Mouse (Mus musculus): ENCODE results near the gene Ncl. TPM values are rescaled to one million over a fixed set of nuclear protein-coding genes. Genes with fewer than 3 reads are reported as not detected.

Gene Ncl
- polyA plus RNA-seq, 1 experiment from 2014 or later, result 335 TPM

GRCm38 (mm10) chr1:86354186-86354585 is 5.0 kb downstream of the Ncl start:
- H3K4me2 ChIP-seq (replicated peaks; ENCODE audit: low read depth, low read length), result no peak overlapping the region
- no peak overlapping the region for H3K4me3 ChIP-seq (ENCODE audit: low read depth, low read length)
- no peak overlapping the region for H3K27ac ChIP-seq (ENCODE audit: low read length)
- ATAC-seq (ENCODE audit: insufficient number of reproducible peaks, insufficient read depth, low FRiP score, low read depth), result no peak
- no peaks in the 10 kb centered on the region for H3K27me3 ChIP-seq (ENCODE audit: control insufficient read depth, insufficient read depth, low read length)
- H3K36me3 ChIP-seq (ENCODE audit: control insufficient read depth, insufficient read depth, low read length), result peaks cover 82% of the 10 kb centered on the region
- H3K4me1 ChIP-seq (ENCODE audit: control insufficient read depth, insufficient read depth, low read length), result peaks cover 11% of the 10 kb centered on the region; the same call in 1 of the 2 replicates
- no peak overlapping the region for H3K9ac ChIP-seq (replicated peaks; ENCODE audit: low read depth, low read length)
- 88% methylated on average over 2 of the region's 2 CpGs for WGBS
- no peaks in the 10 kb centered on the region for H3K9me3 ChIP-seq (ENCODE audit: control insufficient read depth, low read depth, low read length)

DNA sequence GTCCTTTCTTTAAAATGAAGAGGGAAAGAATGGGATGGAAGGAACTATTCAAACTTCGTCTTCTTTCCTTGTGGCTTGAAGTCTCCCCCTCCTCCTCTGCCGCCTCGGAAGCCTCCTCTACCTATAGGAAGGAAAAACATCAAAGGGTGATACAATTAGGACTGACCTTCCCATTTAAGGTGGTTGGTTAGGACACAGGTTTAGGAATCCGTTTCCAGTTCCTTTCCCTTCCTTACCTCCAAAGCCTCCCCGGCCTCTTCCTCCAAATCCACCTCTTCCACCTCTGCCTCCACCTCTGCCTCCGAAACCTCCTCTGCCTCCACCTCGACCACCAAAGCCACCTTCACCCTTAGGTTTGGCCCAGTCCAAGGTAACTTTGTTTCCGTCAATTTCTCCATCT is 8.6 kb downstream of the Ncl start:
- H3K9ac ChIP-seq (replicated peaks; ENCODE audit: low read depth, low read length), result no peak overlapping the region
- 90% methylated on average over 8 of the region's 8 CpGs for WGBS
- no peak overlapping the region for H3K27ac ChIP-seq (ENCODE audit: low read length)
- H3K4me3 ChIP-seq (ENCODE audit: low read depth, low read length), result no peak overlapping the region
- no peak for ATAC-seq (ENCODE audit: insufficient number of reproducible peaks, insufficient read depth, low FRiP score, low read depth)
- no peak overlapping the region for H3K4me2 ChIP-seq (replicated peaks; ENCODE audit: low read depth, low read length)
- H3K36me3 ChIP-seq (ENCODE audit: control insufficient read depth, insufficient read depth, low read length), result peaks cover 80% of the 10 kb centered on the region
- H3K27me3 ChIP-seq (ENCODE audit: control insufficient read depth, insufficient read depth, low read length), result no peaks in the 10 kb centered on the region
- H3K9me3 ChIP-seq (ENCODE audit: control insufficient read depth, low read depth, low read length), result no peaks in the 10 kb centered on the region
- no peaks in the 10 kb centered on the region for H3K4me1 ChIP-seq (ENCODE audit: control insufficient read depth, insufficient read depth, low read length)

DNA sequence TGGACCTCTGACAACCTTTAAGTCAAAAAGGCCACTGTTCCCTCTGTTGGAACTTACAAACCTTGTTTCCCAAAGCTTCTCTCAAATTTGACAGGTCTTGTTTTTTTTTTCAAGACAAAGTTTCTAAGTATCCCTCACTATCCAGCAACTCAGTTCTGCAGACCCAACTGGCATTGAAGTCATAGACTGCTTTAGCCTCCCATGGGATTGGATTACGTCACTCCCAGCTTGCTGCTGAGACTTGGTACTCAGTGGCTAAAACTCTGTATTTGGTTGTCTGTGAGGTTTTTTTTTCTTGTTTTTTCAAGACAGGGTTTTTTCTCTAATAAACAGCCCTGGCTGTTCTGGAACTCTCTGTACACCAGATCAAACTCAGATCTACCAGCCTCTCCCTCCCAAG is 9.5 kb downstream of the Ncl start:
- no peak overlapping the region for H3K27ac ChIP-seq (ENCODE audit: low read length)
- H3K4me2 ChIP-seq (replicated peaks; ENCODE audit: low read depth, low read length), result no peak overlapping the region
- no peaks in the 10 kb centered on the region for H3K4me1 ChIP-seq (ENCODE audit: control insufficient read depth, insufficient read depth, low read length)
- no peak for ATAC-seq (ENCODE audit: insufficient number of reproducible peaks, insufficient read depth, low FRiP score, low read depth)
- peaks cover 71% of the 10 kb centered on the region for H3K36me3 ChIP-seq (ENCODE audit: control insufficient read depth, insufficient read depth, low read length)
- no peak overlapping the region for H3K9ac ChIP-seq (replicated peaks; ENCODE audit: low read depth, low read length)
- H3K4me3 ChIP-seq (ENCODE audit: low read depth, low read length), result no peak overlapping the region
- no peaks in the 10 kb centered on the region for H3K9me3 ChIP-seq (ENCODE audit: control insufficient read depth, low read depth, low read length)
- WGBS, result 89% methylated on average over 1 of the region's 1 CpGs
- H3K27me3 ChIP-seq (ENCODE audit: control insufficient read depth, insufficient read depth, low read length), result no peaks in the 10 kb centered on the region

DNA sequence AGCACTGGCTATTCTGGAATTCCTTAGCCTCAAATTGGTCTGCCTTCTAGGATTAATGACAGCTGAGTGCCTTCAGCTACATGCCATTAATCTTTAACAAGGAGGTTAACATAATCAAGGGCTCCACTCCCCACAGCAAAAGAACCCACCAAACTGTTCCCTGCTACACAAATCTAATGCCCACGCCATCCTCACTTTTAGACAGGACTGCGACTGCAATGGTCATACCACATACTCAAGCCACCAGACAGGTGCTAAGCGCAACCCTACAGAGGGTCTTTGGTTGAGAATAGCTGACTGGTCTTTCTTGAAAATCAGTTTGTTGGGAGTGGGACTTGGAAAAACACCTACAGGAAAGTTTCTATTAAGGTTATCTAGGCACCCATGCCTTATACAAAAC is 10.0 kb downstream of the Ncl start:
- Histone ChIP-seq H3K4me1 (ENCODE audit: control insufficient read depth, insufficient read depth, low read length) (no peaks in the 10 kb centered on the region), H3K9ac (replicated peaks; ENCODE audit: low read depth, low read length) (no peak overlapping the region), H3K27ac (ENCODE audit: low read length) (no peak overlapping the region), H3K9me3 (ENCODE audit: control insufficient read depth, low read depth, low read length) (no peaks in the 10 kb centered on the region), H3K4me2 (replicated peaks; ENCODE audit: low read depth, low read length) (no peak overlapping the region), H3K36me3 (ENCODE audit: control insufficient read depth, insufficient read depth, low read length) (peaks cover 66% of the 10 kb centered on the region), H3K27me3 (ENCODE audit: control insufficient read depth, insufficient read depth, low read length) (no peaks in the 10 kb centered on the region), H3K4me3 (ENCODE audit: low read depth, low read length) (no peak overlapping the region)
- 89% methylated on average over 3 of the region's 3 CpGs for WGBS
- no peak for ATAC-seq (ENCODE audit: insufficient number of reproducible peaks, insufficient read depth, low FRiP score, low read depth)

DNA sequence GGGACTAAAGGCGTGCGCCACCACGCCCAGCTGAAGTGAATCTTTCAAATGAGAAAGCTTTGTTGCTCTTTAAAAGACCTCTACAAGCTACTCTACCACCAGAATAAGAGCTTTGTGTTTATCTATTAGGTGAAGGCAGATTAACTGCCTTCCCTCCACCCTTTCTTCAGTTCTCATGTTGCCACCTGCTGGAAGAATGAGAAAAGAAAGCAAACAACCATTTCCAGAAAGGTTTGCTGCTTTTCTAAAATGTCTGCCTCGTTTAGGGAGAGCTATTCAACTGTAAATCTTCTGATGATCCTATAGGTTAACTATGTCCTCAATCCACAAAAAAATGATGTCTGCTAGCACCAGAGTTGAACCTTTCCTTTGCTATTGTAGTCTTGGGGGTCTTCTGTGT is 10.4 kb downstream of the Ncl start:
- 76% methylated on average over 4 of the region's 4 CpGs for WGBS
- Histone ChIP-seq H3K9ac (replicated peaks; ENCODE audit: low read depth, low read length) (no peak overlapping the region), H3K36me3 (ENCODE audit: control insufficient read depth, insufficient read depth, low read length) (peaks cover 62% of the 10 kb centered on the region), H3K27ac (ENCODE audit: low read length) (no peak overlapping the region), H3K4me3 (ENCODE audit: low read depth, low read length) (no peak overlapping the region), H3K4me1 (ENCODE audit: control insufficient read depth, insufficient read depth, low read length) (no peaks in the 10 kb centered on the region), H3K9me3 (ENCODE audit: control insufficient read depth, low read depth, low read length) (no peaks in the 10 kb centered on the region), H3K4me2 (replicated peaks; ENCODE audit: low read depth, low read length) (no peak overlapping the region), H3K27me3 (ENCODE audit: control insufficient read depth, insufficient read depth, low read length) (no peaks in the 10 kb centered on the region)
- ATAC-seq (ENCODE audit: insufficient number of reproducible peaks, insufficient read depth, low FRiP score, low read depth), result no peak

DNA sequence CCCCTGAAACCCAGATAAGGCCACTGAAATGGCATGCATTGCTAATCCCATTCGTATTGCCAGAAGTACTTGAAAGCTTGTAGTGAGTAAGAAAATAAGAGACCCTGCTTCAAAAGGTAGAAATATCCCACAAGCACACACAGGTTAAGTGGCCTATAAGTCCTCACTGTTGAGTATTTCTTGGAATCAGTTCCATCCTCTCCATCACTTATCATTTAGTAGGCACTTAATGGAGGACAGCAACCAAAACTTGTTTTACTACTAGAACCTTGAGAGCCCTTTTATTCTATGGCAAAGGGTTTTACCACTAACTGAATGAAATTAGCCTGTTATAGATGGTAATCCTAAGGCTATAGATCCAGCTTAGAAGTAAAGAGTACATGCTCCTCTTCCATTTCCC is 11.1 kb downstream of the Ncl start:
- no peak overlapping the region for H3K27ac ChIP-seq (ENCODE audit: low read length)
- WGBS, result 81% methylated on average over 1 of the region's 1 CpGs
- H3K27me3 ChIP-seq (ENCODE audit: control insufficient read depth, insufficient read depth, low read length), result no peaks in the 10 kb centered on the region
- ATAC-seq (ENCODE audit: insufficient number of reproducible peaks, insufficient read depth, low FRiP score, low read depth), result no peak
- no peaks in the 10 kb centered on the region for H3K4me1 ChIP-seq (ENCODE audit: control insufficient read depth, insufficient read depth, low read length)
- H3K4me3 ChIP-seq (ENCODE audit: low read depth, low read length), result no peak overlapping the region
- H3K9ac ChIP-seq (replicated peaks; ENCODE audit: low read depth, low read length), result no peak overlapping the region
- no peak overlapping the region for H3K4me2 ChIP-seq (replicated peaks; ENCODE audit: low read depth, low read length)
- H3K36me3 ChIP-seq (ENCODE audit: control insufficient read depth, insufficient read depth, low read length), result peaks cover 55% of the 10 kb centered on the region
- H3K9me3 ChIP-seq (ENCODE audit: control insufficient read depth, low read depth, low read length), result no peaks in the 10 kb centered on the region

DNA sequence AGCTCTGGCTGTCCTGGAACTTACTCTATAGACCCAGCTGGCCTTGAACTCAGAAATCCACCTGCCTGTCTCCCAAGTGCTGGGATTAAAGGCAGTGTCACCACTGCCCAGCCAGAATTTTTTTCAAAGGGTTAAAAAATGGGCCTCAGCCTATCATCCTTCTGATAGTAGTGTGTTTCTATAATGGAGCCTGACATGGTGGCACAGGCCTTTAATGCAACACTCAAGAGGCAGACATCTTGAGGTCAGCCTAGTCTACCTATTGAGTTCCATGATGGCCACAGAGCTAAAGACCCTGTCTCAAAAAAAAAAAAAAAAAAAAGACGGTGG is 11.5 kb downstream of the Ncl start:
- Histone ChIP-seq H3K4me2 (replicated peaks; ENCODE audit: low read depth, low read length) (no peak overlapping the region), H3K9ac (replicated peaks; ENCODE audit: low read depth, low read length) (no peak overlapping the region), H3K4me1 (ENCODE audit: control insufficient read depth, insufficient read depth, low read length) (no peaks in the 10 kb centered on the region), H3K9me3 (ENCODE audit: control insufficient read depth, low read depth, low read length) (no peaks in the 10 kb centered on the region), H3K36me3 (ENCODE audit: control insufficient read depth, insufficient read depth, low read length) (peaks cover 52% of the 10 kb centered on the region), H3K27me3 (ENCODE audit: control insufficient read depth, insufficient read depth, low read length) (no peaks in the 10 kb centered on the region), H3K27ac (ENCODE audit: low read length) (no peak overlapping the region), H3K4me3 (ENCODE audit: low read depth, low read length) (no peak overlapping the region)
- 82% methylated on average over 1 of the region's 1 CpGs for WGBS
- no peak for ATAC-seq (ENCODE audit: insufficient number of reproducible peaks, insufficient read depth, low FRiP score, low read depth)

DNA sequence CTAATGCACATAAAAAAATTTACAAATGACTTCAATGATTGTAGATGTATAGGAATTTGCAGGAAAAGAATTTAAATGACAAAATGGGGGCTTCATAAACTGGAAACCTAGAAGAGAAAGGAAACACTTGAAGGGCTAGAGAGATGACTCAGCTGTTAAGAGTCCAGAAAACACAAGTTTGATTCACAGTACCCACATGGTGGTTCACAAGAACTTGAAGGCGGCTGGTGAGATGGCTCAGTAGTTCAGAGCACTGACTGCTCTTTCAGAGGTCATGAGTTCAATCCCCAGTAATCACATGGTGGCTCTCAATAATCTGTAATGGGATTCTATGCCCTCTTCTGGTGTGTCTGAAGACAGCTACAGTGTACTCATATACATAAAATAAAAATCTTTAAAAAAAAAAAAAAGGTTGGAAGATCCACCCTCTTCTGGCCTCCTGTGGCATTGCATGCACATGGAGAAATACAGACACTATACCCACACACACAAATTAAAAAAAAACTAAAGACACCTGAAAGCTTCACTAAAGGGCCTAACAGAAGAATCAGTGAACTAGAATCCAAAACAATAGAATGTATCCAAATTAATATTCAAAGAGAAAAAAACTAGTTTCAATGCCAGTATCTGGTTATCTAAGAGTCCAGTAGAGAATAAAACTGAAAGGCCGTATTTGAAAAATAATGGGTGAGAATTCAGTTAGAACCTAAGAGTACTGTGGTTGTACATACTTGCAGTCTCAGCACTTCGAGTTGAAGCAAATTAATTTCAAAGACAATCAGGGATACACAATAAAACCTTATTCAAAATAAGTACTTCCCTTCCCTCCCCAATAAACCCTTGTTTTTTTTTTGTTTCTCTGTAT is 12.1 kb downstream of the Ncl start:
- H3K4me1 ChIP-seq (ENCODE audit: control insufficient read depth, insufficient read depth, low read length), result no peaks in the 10 kb centered on the region
- no peaks in the 10 kb centered on the region for H3K9me3 ChIP-seq (ENCODE audit: control insufficient read depth, low read depth, low read length)
- no peaks in the 10 kb centered on the region for H3K27me3 ChIP-seq (ENCODE audit: control insufficient read depth, insufficient read depth, low read length)
- H3K9ac ChIP-seq (replicated peaks; ENCODE audit: low read depth, low read length), result no peak overlapping the region
- no peak overlapping the region for H3K27ac ChIP-seq (ENCODE audit: low read length)
- peaks cover 46% of the 10 kb centered on the region for H3K36me3 ChIP-seq (ENCODE audit: control insufficient read depth, insufficient read depth, low read length)
- H3K4me2 ChIP-seq (replicated peaks; ENCODE audit: low read depth, low read length), result no peak overlapping the region
- H3K4me3 ChIP-seq (ENCODE audit: low read depth, low read length), result no peak overlapping the region
- no peak for ATAC-seq (ENCODE audit: insufficient number of reproducible peaks, insufficient read depth, low FRiP score, low read depth)
- WGBS, result 90% methylated on average over 3 of the region's 3 CpGs

GRCm38 (mm10) chr1:86345956-86346355 is 13.2 kb downstream of the Ncl start:
- Histone ChIP-seq H3K4me3 (ENCODE audit: low read depth, low read length) (no peak overlapping the region), H3K36me3 (ENCODE audit: control insufficient read depth, insufficient read depth, low read length) (peaks cover 35% of the 10 kb centered on the region), H3K4me1 (ENCODE audit: control insufficient read depth, insufficient read depth, low read length) (no peaks in the 10 kb centered on the region), H3K4me2 (replicated peaks; ENCODE audit: low read depth, low read length) (no peak overlapping the region), H3K9ac (replicated peaks; ENCODE audit: low read depth, low read length) (no peak overlapping the region), H3K27me3 (ENCODE audit: control insufficient read depth, insufficient read depth, low read length) (no peaks in the 10 kb centered on the region), H3K9me3 (ENCODE audit: control insufficient read depth, low read depth, low read length) (no peaks in the 10 kb centered on the region), H3K27ac (ENCODE audit: low read length) (no peak overlapping the region)
- 96% methylated on average over 4 of the region's 4 CpGs for WGBS
- ATAC-seq (ENCODE audit: insufficient number of reproducible peaks, insufficient read depth, low FRiP score, low read depth), result no peak
